Mouse (Mus musculus) ES-E14 (cell line): ENCODE data around the gene Mael.

ENCODE experiments used
- CHD2 ChIP-seq: IDR thresholded peaks from 2 replicates; pipeline ENCODE4 v1.6.1; 2014; ENCODE audit warnings: mild to moderate bottlenecking, low read depth, low read length, inconsistent platforms
- MAFK ChIP-seq: IDR thresholded peaks from 2 replicates; pipeline ENCODE4 v1.6.1; 2014; ENCODE audit warnings: mild to moderate bottlenecking, low read depth, low read length, inconsistent platforms; ENCODE audit not compliant: insufficient read depth

GRCm38 (mm10) chr1:166279580-166280206 is 41.1 kb upstream of the Mael start:
- TF ChIP-seq MAFK = no peak
- no peak for TF ChIP-seq CHD2
